In the genomic region with DNA sequence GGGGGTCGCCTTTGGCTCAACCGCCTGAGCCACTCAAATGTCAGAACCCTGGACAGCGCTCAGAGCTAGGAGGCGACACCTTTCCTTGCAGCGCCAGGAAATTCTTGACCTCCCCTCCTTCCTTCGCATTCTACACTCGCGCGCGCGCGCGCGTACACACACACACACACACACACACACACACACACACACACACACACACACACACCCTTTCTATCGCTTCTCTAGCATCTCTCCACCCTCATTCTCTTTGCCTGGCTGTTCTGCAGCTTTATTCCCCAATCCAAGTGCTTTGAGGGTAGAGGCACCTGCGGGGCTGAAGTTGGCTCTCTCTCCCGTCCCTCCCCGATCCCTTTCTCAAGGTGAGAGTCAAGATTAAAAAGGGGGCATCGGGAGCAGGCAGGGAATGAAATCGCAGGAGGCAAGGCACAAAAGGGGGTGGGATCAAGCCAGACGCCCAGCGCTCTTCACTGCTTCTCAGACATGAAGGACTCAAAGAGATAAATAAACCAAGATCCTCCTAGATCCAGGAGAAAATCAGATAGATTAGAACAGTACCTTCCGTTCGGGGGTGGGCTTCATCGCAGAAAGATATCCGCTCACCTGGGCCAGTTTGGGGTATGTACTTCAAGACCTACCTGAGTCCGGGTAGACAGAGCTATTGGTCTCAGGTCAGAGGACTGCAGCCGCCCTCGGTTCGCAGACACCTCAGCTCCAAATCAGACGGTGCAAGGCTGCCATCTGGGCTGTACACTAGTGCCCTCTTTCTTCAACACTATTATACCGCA, we compare ENCODE assay signal across 7 mouse cellular contexts. TPM values are rescaled to one million over a fixed set of nuclear protein-coding genes. Genes with fewer than 3 reads are reported as not detected.
DNase-seq lines count a peak whose midpoint lies in the region; ATAC-seq lines count a peak whose summit lies in the region.

A gene (minus strand): TSS at position 746 of the 788 bp plus-strand sequence.

- ATAC-seq in granulocyte monocyte progenitor cell, adult 5-6 weeks (replicated peaks; ENCODE audit: poor library complexity, severe bottlenecking), result peak; percentile 46; the same call in 1 of the 2 replicates
- ATAC-seq in neural tube, embryonic 12.5 days (ENCODE audit: low FRiP score, low read depth), result peak; percentile 38; the same call in 1 of the 2 replicates

- no peaks in the 10 kb centered on the region for H3K9me3 ChIP-seq in neural tube, embryonic 12.5 days

- peaks cover 9% of the 10 kb centered on the region; the same call in 1 of the 2 replicates for H3K4me1 ChIP-seq in neural tube, embryonic 12.5 days

- peaks cover 40% of the 10 kb centered on the region for H3K27me3 ChIP-seq in neural tube, embryonic 12.5 days (replicated peaks)

- no peak within 1 kb of the TSS for H3K9ac ChIP-seq in neural tube, embryonic 12.5 days

- WGBS in neural tube, embryonic 12.5 days, result 2% methylated on average over 31 of the region's 32 CpGs

- DNase-seq in thymus, postnatal 0 days (ENCODE audit: low spot score), result peak; percentile 2
- no peak for DNase-seq in thymus, postnatal 36 days
- DNase-seq in cerebellum, postnatal 25 days, result peak; percentile 82 to 88
- peak; percentile 60 to 62 for DNase-seq in layer of hippocampus, postnatal 14 days (ENCODE audit: low spot score in 2 of 2)
- no peak for DNase-seq in spleen, postnatal 36 days (ENCODE audit: low spot score in 2 of 2)

- no peaks in the 10 kb centered on the region for H3K36me3 ChIP-seq in neural tube, embryonic 12.5 days

- H3K4me3 ChIP-seq in neural tube, embryonic 12.5 days, result peak within 1 kb of the TSS; percentile 31

- H3K4me2 ChIP-seq in neural tube, embryonic 12.5 days (replicated peaks), result peak within 1 kb of the TSS; percentile 59

- H3K27ac ChIP-seq in neural tube, embryonic 12.5 days, result no peak within 1 kb of the TSS

RNA-seq across cellular contexts. Expression of the gene that starts here (rescaled TPM):
- polyA plus RNA-seq in thymus, postnatal 0 days (2015; fragmentation: Nextera tagmentation; extraction: Ambion mirVana), result not detected in 2 replicates
- total RNA-seq in granulocyte monocyte progenitor cell, adult 5-6 weeks (2014; fragmentation: Nextera tagmentation), result not detected in 2 replicates
- total RNA-seq in granulocyte monocyte progenitor cell, adult 5-6 weeks (2017), result not detected in 2 replicates
- total RNA-seq in layer of hippocampus, postnatal 14 days (2021), result 10 to 100 TPM; 50.2 to 53.0 TPM
- 0.19 and 0.34 TPM in 2 replicates for polyA plus RNA-seq in neural tube, embryonic 12.5 days (2016; fragmentation: Nextera tagmentation; extraction: Ambion mirVana)

Comparison
In these comparisons a context has a peak if more than half of its experiments do, and no peak if none do; other contexts are left out.
1. RNA of the gene that starts here (total RNA-seq): 50.2 to 53.0 TPM in layer of hippocampus, postnatal 14 days; not detected in granulocyte monocyte progenitor cell, adult 5-6 weeks; every median in the first group is over 10 times any median in the second.
2. Peak in DNase-seq in thymus, postnatal 0 days; RNA of the gene not detected or under 1 TPM.
3. Peak in ATAC-seq in granulocyte monocyte progenitor cell, adult 5-6 weeks; RNA of the gene not detected or under 1 TPM.
4. Peak in ATAC-seq, H3K4me3 ChIP-seq and H3K4me2 ChIP-seq in neural tube, embryonic 12.5 days; RNA of the gene not detected or under 1 TPM.
5. DNase-seq: peak in cerebellum, postnatal 25 days (2 of 2) and layer of hippocampus, postnatal 14 days (2 of 2); none in thymus, postnatal 36 days (0 of 2) and spleen, postnatal 36 days (0 of 2).